Mouse (Mus musculus) lung, adult 2 months (tissue): ENCODE measurements around the gene Gm867.

Source experiments
- CTCF ChIP-seq: fragments of 200-500 bp; IDR thresholded peaks from 2 replicates; pipeline ENCODE4 v1.5.1; 2011; ENCODE audit warnings: mild to moderate bottlenecking, low read length, control low read depth; ENCODE audit not compliant: insufficient read depth
- POLR2A ChIP-seq: fragments of 200-500 bp; IDR thresholded peaks from 2 replicates; pipeline ENCODE4 v1.6.1; 2011; ENCODE audit warnings: low read depth, mild to moderate bottlenecking, control low read depth, low read length, borderline replicate concordance; ENCODE audit errors: extremely low read depth

- TF ChIP-seq CTCF (no peak), POLR2A (no peak)
Measured at GRCm38 (mm10) chr10:75944066-75944772, 3.7 kb upstream of the Gm867 start.
